Mouse (Mus musculus) central nervous system, embryonic 18 days (tissue): ENCODE results near the gene Olfr769. TPM values are rescaled to one million over a fixed set of nuclear protein-coding genes. Genes with fewer than 3 reads are reported as not detected.

Experiments used
- polyA plus RNA-seq: library from polyadenylated mRNA; depleted of rRNA; stranded (reverse); fragments of >200 nt; gene quantifications from 2 replicates; pipeline ENCODE4 v1.2.3, GENCODE M21; 2012; rRNA removed

The Olfr769 gene
- not detected in 2 replicates for polyA plus RNA-seq

GRCm38 (mm10) chr10:129117761-129118160 lies at the start of gene Olfr769:
Gene Olfr769, minus strand, starts transcription at chr10:129117861.

GRCm38 (mm10) chr10:129164651-129165050 lies 47.0 kb upstream of the Olfr769 start, which contains the start of gene Olfr771:
Gene Olfr771, minus strand, starts transcription at chr10:129164751.

GRCm38 (mm10) chr10:129138898-129139297 lies 21.2 kb upstream of the Olfr769 start, which contains the start of gene Olfr770:
Gene Olfr770, minus strand, starts transcription at chr10:129138998.

GRCm38 (mm10) chr10:129099275-129099674 lies 18.4 kb downstream of the Olfr769 start, which contains the start of gene Olfr768:
Gene Olfr768, minus strand, starts transcription at chr10:129099375.

GRCm38 (mm10) chr10:129082810-129083209 lies 34.9 kb downstream of the Olfr769 start, which contains the start of gene Olfr767:
Gene Olfr767, minus strand, starts transcription at chr10:129082910.

GRCm38 (mm10) chr10:129068877-129069276 lies 48.8 kb downstream of the Olfr769 start, which contains the start of gene Olfr766-ps1:
Gene Olfr766-ps1, minus strand, starts transcription at chr10:129068977.

Other genes with a start within 250 kb of the Olfr769 start
- gene Gdf11, start 226.1 kb downstream of the Olfr769 start, polyA plus RNA-seq, result 8.7 and 8.9 TPM in 2 replicates
- gene Cd63, start 216.9 kb downstream of the Olfr769 start, polyA plus RNA-seq, result 65.0 and 99.6 TPM in 2 replicates
- gene Rdh5, start 195.0 kb downstream of the Olfr769 start, polyA plus RNA-seq, result 11.4 and 19.1 TPM in 2 replicates
- 280 and 314 TPM in 2 replicates for gene Bloc1s1, start 193.8 kb downstream of the Olfr769 start, polyA plus RNA-seq
- 11.6 and 16.9 TPM in 2 replicates for gene Itga7, start 184.0 kb downstream of the Olfr769 start, polyA plus RNA-seq
- gene Mettl7b, start 156.9 kb downstream of the Olfr769 start, polyA plus RNA-seq, result not detected in 2 replicates
- not detected in 2 replicates for gene Olfr9, start 128.4 kb downstream of the Olfr769 start, polyA plus RNA-seq
- gene Olfr763, start 107.1 kb downstream of the Olfr769 start, polyA plus RNA-seq, result not detected in 2 replicates
- gene Olfr764-ps1, start 78.0 kb downstream of the Olfr769 start, polyA plus RNA-seq, result not detected in 2 replicates
- gene Olfr765, start 67.9 kb downstream of the Olfr769 start, polyA plus RNA-seq, result not detected in 2 replicates
- not detected in 2 replicates for gene Olfr766-ps1, start 48.9 kb downstream of the Olfr769 start, polyA plus RNA-seq
- gene Olfr767, start 35.0 kb downstream of the Olfr769 start, polyA plus RNA-seq, result not detected in 2 replicates
- gene Olfr768, start 18.5 kb downstream of the Olfr769 start, polyA plus RNA-seq, result not detected in 2 replicates
- gene Olfr770, start 21.1 kb upstream of the Olfr769 start, polyA plus RNA-seq, result not detected in 2 replicates
- not detected in 2 replicates for gene Olfr771, start 46.9 kb upstream of the Olfr769 start, polyA plus RNA-seq
- not detected in 2 replicates for gene Olfr772, start 60.1 kb upstream of the Olfr769 start, polyA plus RNA-seq
- not detected in 2 replicates for gene Olfr773, start 69.6 kb upstream of the Olfr769 start, polyA plus RNA-seq
- gene Olfr774, start 118.3 kb upstream of the Olfr769 start, polyA plus RNA-seq, result not detected in 2 replicates
- not detected in 2 replicates for gene Olfr775, start 130.6 kb upstream of the Olfr769 start, polyA plus RNA-seq
- gene Olfr776, start 141.3 kb upstream of the Olfr769 start, polyA plus RNA-seq, result not detected in 2 replicates
- gene Olfr777, start 153.6 kb upstream of the Olfr769 start, polyA plus RNA-seq, result not detected in 2 replicates
- not detected in 2 replicates for gene Olfr780, start 200.3 kb upstream of the Olfr769 start, polyA plus RNA-seq
- gene Olfr781, start 211.0 kb upstream of the Olfr769 start, polyA plus RNA-seq, result not detected in 2 replicates
- not detected in 2 replicates for gene Olfr782, start 231.0 kb upstream of the Olfr769 start, polyA plus RNA-seq